Mouse (Mus musculus) cortical plate, adult 2 months (tissue): ENCODE results near the gene Lhx1.

Source experiments
- CTCF ChIP-seq: fragments of 200-500 bp; IDR thresholded peaks from 2 replicates; pipeline ENCODE4 v1.5.1; 2011; ENCODE audit warnings: mild to moderate bottlenecking, control low read depth, low read length; ENCODE audit not compliant: insufficient read depth; ENCODE audit errors: extremely low read depth
- POLR2A ChIP-seq: fragments of 200-500 bp; IDR thresholded peaks from 2 replicates; pipeline ENCODE4 v1.6.1; 2011; ENCODE audit warnings: mild to moderate bottlenecking, low read length, control low read depth; ENCODE audit not compliant: insufficient read depth; ENCODE audit errors: extremely low read depth

DNA sequence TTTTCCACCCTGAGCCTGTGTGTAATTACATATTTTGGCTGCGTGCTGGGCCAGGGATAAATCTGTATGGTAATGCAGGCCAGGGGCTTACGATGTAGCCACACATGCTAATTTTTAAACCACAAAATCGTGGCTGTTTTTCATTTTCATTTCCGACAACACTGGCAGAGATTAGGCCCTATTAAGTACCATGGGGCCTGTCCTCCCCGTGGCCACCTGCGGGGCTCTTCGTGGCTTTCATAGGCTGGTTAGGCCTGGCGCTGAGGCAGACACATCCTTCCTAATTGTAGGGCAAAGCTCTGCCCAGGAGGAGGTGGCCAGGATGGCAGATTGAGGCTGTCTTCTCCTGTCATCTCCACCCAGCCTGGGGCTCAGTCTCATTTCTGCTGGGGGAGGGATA lies 48.3 kb upstream of the Lhx1 start:
- no peak for TF ChIP-seq POLR2A
- TF ChIP-seq CTCF: no peak
